Mouse (Mus musculus): Measurements from ENCODE around the gene Adamtsl3.

GRCm38 (mm10) chr7:82396869-82397268 lies 61.4 kb downstream of the Adamtsl3 start:
- TF ChIP-seq CTCF (IDR thresholded peaks at IDR 0.05; ENCODE audit: control insufficient read depth, insufficient read depth, insufficient read length) (no peak), MAX (IDR thresholded peaks at IDR 0.05) (no peak), USF1 (IDR thresholded peaks at IDR 0.05; ENCODE audit: low read depth) (no peak)

Data from C2C12 (cell line).